Mouse (Mus musculus) CH12.LX (cell line): Measurements from ENCODE around the gene Gpat2. TPM values are rescaled to one million over a fixed set of nuclear protein-coding genes. Genes with fewer than 3 reads are reported as not detected.

Experiments used
- DNase-seq: peaks from one replicate; pipeline ENCODE4 v3.0.0-alpha.2; 2013; ENCODE audit errors: extremely low read depth
- H3K27ac ChIP-seq: 2 replicates; pipeline ENCODE4 v1.5.1; 2012; ENCODE audit warnings: low read depth, mild to moderate bottlenecking, control low read depth, moderate library complexity; ENCODE audit not compliant: insufficient read depth
- H3K27me3 ChIP-seq: replicated peaks from 2 replicates; pipeline ENCODE3; 2012; ENCODE audit warnings: inconsistent platforms
- H3K36me3 ChIP-seq, 2 experiments: replicated peaks in 1 of 2; 2 replicates each; pipeline versions ENCODE3 to v1.6.1; 2012; ENCODE audit warnings: inconsistent platforms in 1 of 2, low read length in 1 of 2, mild to moderate bottlenecking in 1 of 2, mixed read lengths in 1 of 2, moderate library complexity in 1 of 2; ENCODE audit not compliant: control insufficient read depth in 1 of 2, insufficient read depth in 1 of 2
- H3K4me1 ChIP-seq, 2 experiments: 2 replicates each; pipeline ENCODE4 v1.6.1; 2012; ENCODE audit warnings: inconsistent platforms in 1 of 2, moderate library complexity in 1 of 2; ENCODE audit not compliant: insufficient read depth in 2 of 2, control insufficient read depth in 1 of 2
- H3K4me2 ChIP-seq: 2 replicates; pipeline ENCODE4 v1.6.1; 2012; ENCODE audit warnings: low read depth, mild to moderate bottlenecking, control low read depth; ENCODE audit not compliant: poor library complexity, insufficient read depth, severe bottlenecking
- H3K4me3 ChIP-seq, 3 experiments: fragments of 150-350 bp in 1 of 3; sonication (generic) in 1 of 3; replicated peaks in 1 of 3; 2 replicates each; pipeline versions ENCODE3 to v1.5.1; 2011 to 2012; ENCODE audit warnings: low read depth in 2 of 3, low read length in 2 of 3, mild to moderate bottlenecking in 2 of 3, moderate library complexity in 2 of 3, control low read depth in 1 of 3, improper control_type of control experiment in 1 of 3, inconsistent platforms in 1 of 3, mixed read lengths in 1 of 3; ENCODE audit not compliant: poor library complexity in 1 of 3
- H3K79me2 ChIP-seq: replicated peaks from 2 replicates; pipeline ENCODE4 v1.6.1; 2012; ENCODE audit warnings: mild to moderate bottlenecking, moderate library complexity; ENCODE audit not compliant: control insufficient read depth, poor library complexity, insufficient read depth, severe bottlenecking; ENCODE audit errors: extremely low read depth
- H3K9ac ChIP-seq: 2 replicates; pipeline ENCODE4 v1.6.1; 2012; ENCODE audit warnings: low read depth, mild to moderate bottlenecking, control low read depth, moderate library complexity; ENCODE audit not compliant: insufficient read depth
- H3K9me3 ChIP-seq: replicated peaks from 2 replicates; pipeline ENCODE3; 2012; ENCODE audit warnings: low read length, inconsistent platforms, mixed read lengths
- E2F4 ChIP-seq: IDR thresholded peaks from 2 replicates; pipeline ENCODE4 v1.6.1; 2011; ENCODE audit warnings: low read depth, low read length, improper control_type of control experiment; ENCODE audit not compliant: insufficient replicate concordance
- EP300 ChIP-seq: IDR thresholded peaks from 2 replicates; pipeline ENCODE4 v1.6.1; 2011; ENCODE audit warnings: low read length, improper control_type of control experiment
- HCFC1 ChIP-seq: IDR thresholded peaks from 2 replicates; pipeline ENCODE4 v1.6.1; 2012; ENCODE audit warnings: low read depth, mild to moderate bottlenecking, inconsistent platforms, low read length, improper control_type of control experiment
- MAX ChIP-seq: IDR thresholded peaks from 2 replicates; pipeline ENCODE4 v1.6.1; 2011; ENCODE audit warnings: low read length, improper control_type of control experiment
- MXI1 ChIP-seq: IDR thresholded peaks from 2 replicates; pipeline ENCODE4 v1.6.1; 2011; ENCODE audit warnings: mild to moderate bottlenecking, low read depth, low read length, improper control_type of control experiment
- MYC ChIP-seq: IDR thresholded peaks from 2 replicates; pipeline ENCODE4 v1.6.1; 2011; ENCODE audit warnings: low read depth, mild to moderate bottlenecking, improper control_type of control experiment, low read length
- NRF1 ChIP-seq: IDR thresholded peaks from 2 replicates; pipeline ENCODE4 v1.6.1; 2014; ENCODE audit warnings: low read depth, mild to moderate bottlenecking, inconsistent platforms, low read length, improper control_type of control experiment, moderate library complexity
- PAX5 ChIP-seq: IDR thresholded peaks from 2 replicates; pipeline ENCODE4 v1.6.1; 2012; ENCODE audit warnings: low read length, inconsistent platforms, mixed read lengths
- POLR2A ChIP-seq: IDR thresholded peaks from 2 replicates; pipeline ENCODE4 v1.6.1; 2011; ENCODE audit warnings: low read depth, mild to moderate bottlenecking, improper control_type of control experiment, low read length
- POLR2AphosphoS2 ChIP-seq: IDR thresholded peaks from 2 replicates; pipeline ENCODE4 v1.6.1; 2011; ENCODE audit warnings: low read depth, low read length, improper control_type of control experiment
- RAD21 ChIP-seq: IDR thresholded peaks from 2 replicates; pipeline ENCODE4 v1.6.1; 2011; ENCODE audit warnings: low read depth, mild to moderate bottlenecking, low read length, improper control_type of control experiment, moderate library complexity
- RCOR1 ChIP-seq: conservative IDR thresholded peaks from 2 replicates; pipeline ENCODE4 v1.6.1; 2012; ENCODE audit warnings: low read depth, mild to moderate bottlenecking, inconsistent platforms, low read length, improper control_type of control experiment
- SIN3A ChIP-seq: IDR thresholded peaks from 2 replicates; pipeline ENCODE4 v1.6.1; 2012; ENCODE audit warnings: low read length, improper control_type of control experiment, inconsistent platforms
- USF1 ChIP-seq: IDR thresholded peaks from 2 replicates; pipeline ENCODE4 v1.6.1; 2014; ENCODE audit warnings: low read depth, mild to moderate bottlenecking, inconsistent platforms, low read length, improper control_type of control experiment
- USF2 ChIP-seq: conservative IDR thresholded peaks from 2 replicates; pipeline ENCODE4 v1.6.1; 2011; ENCODE audit warnings: low read depth, low read length, improper control_type of control experiment
- dilution Hi-C: fragments of 300-500 bp; cut with MboI; formaldehyde crosslinking; loops from 2 replicates; pipeline ENCODE4 v1.14.3; 2020; ENCODE audit warnings: low sequenced_read_pairs; ENCODE audit not compliant: extremely low pct_unique_long_range_greater_than_20kb, extremely low pct_ligation_motif_present
- in situ Hi-C: fragments of 300-500 bp; cut with MboI; formaldehyde crosslinking; loops from 3 replicates; pipeline ENCODE4 v1.14.3; 2019; ENCODE audit warnings: low sequenced_read_pairs, low pct_ligation_motif_present, low pct_unique_long_range_greater_than_20kb, mixed read lengths
- polyA plus RNA-seq: library from polyadenylated mRNA; unstranded; fragments of >175 nt; gene quantifications from 2 replicates; pipeline ENCODE4 v1.2.1, GENCODE M21; 2012; ENCODE audit warnings: low read depth; ENCODE audit not compliant: insufficient read length
- total RNA-seq, 2 experiments: library from RNA; depleted of rRNA; stranded (reverse); fragments of 300-350 nt in 1 of 2; fragments of >200 nt in 1 of 2; gene quantifications; 2 replicates each; pipeline ENCODE4 v1.2.3; 2012 to 2014

Gpat2 gene
- total and polyA plus RNA-seq, 3 experiments: 0.19 to 0.63 (median 0.21) TPM

DNA sequence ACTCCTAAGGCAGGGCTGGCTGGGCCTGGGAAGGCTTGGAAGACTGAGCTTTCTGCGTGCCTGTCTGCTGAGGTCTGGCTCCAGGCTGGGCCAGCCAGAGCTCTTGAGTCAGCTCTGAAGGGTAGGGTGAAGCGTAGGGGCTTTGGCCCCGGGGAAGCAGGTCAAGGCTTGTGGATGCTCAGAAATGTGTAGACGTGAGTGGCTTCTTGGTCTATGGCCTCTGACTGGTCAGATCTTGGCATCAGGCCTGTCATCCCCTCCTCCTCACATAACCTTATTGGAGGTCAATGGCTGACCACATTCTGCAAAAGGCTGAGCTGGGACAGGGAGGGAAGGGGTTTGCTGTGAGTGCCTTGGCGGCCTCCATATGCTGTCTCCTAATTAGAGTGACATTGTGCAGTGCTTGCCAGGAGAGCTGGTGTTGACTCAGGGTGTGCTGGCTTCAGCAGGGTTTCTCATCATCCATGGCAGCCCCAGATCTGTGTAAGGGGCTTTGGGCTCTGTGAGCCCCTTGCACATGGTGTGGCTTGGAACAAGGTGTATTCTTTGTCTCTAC, 30.3 kb upstream of the Gpat2 start:
- TF ChIP-seq USF2 (no peak), MYC (no peak), RCOR1 (no peak), POLR2AphosphoS2 (no peak), MXI1 (no peak), MAX (no peak), EP300 (no peak), E2F4 (no peak), HCFC1 (no peak), PAX5 (no peak)
- TF ChIP-seq, all 38 proteins: peak for 0
- no peak overlapping the region for H3K9ac ChIP-seq
- no peaks in the 10 kb centered on the region for H3K36me3 ChIP-seq
- no peak overlapping the region for H3K27ac ChIP-seq
- no peak overlapping the region for H3K4me2 ChIP-seq
- H3K9me3 ChIP-seq: no peaks in the 10 kb centered on the region
- dilution Hi-C loops: no loop called here
- DNase-seq: no peak
- no peaks in the 10 kb centered on the region for H3K27me3 ChIP-seq
- no peak overlapping the region for H3K4me3 ChIP-seq
- peaks cover 0 to 6% of the 10 kb centered on the region in 2 experiments; a peak in 1 of 4 replicates for H3K4me1 ChIP-seq
- H3K79me2 ChIP-seq: no peaks in the 10 kb centered on the region
- in situ Hi-C loops: no loop called here

DNA sequence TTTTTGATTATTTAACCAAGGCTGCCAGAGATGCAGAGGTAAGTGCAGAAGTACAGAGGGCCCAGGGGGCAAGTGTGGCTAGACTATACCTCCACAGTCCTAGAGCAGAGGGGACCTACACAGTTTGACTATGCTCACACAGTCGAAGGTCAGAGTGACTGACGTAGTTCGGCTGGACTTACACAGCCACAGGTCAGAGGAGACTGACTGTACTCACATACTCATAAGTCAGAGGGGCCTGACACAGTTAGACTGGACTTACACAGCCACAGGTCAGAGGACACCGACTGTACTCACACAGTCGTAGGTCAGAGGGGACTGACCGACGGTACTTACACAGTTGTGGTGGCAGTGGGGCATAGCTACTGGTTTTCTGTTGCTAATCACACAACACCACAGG, 26.3 kb upstream of the Gpat2 start:
- dilution Hi-C loops: no loop called here
- DNase-seq: no peak
- Histone ChIP-seq H3K4me1 (peaks cover 0 to 6% of the 10 kb centered on the region in 2 experiments; a peak in 1 of 4 replicates), H3K4me2 (no peak overlapping the region), H3K36me3 (no peaks in the 10 kb centered on the region), H3K4me3 (no peak overlapping the region), H3K27me3 (no peaks in the 10 kb centered on the region), H3K9me3 (no peaks in the 10 kb centered on the region), H3K79me2 (no peaks in the 10 kb centered on the region), H3K27ac (no peak overlapping the region), H3K9ac (no peak overlapping the region)
- no peak for TF ChIP-seq USF1
- no peak for TF ChIP-seq SIN3A
- TF ChIP-seq E2F4: no peak
- TF ChIP-seq POLR2A: no peak
- in situ Hi-C loops: no loop called here

DNA sequence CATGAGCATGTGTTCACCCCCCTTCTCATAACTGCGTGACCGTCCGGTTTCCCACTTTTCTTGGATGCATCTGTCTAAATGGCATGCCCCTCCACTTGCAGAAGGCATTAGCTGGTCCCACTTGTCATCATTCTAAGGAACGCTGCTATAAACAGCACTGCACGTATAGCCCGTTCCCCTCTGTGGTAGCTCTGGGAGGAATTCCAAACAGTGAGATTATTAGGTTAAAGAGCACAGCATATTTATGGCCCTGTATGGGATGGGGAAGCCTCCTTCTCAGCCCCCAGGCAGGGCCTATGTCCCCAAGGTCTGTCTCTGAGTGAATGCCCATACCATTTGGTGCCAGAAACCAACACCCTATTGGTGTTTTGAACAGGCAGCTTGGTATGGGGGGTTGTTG, 13.9 kb upstream of the Gpat2 start:
- peaks cover 7% of the 10 kb centered on the region for H3K27me3 ChIP-seq
- no peaks in the 10 kb centered on the region for H3K9me3 ChIP-seq
- no peaks in the 10 kb centered on the region for H3K79me2 ChIP-seq
- peaks cover 3 to 4% of the 10 kb centered on the region in 2 experiments; a peak in 3 of 4 replicates for H3K4me1 ChIP-seq
- in situ Hi-C loops: no loop called here
- H3K36me3 ChIP-seq: no peaks in the 10 kb centered on the region
- no peak overlapping the region for H3K9ac ChIP-seq
- no peak for TF ChIP-seq NRF1
- no peak for TF ChIP-seq RAD21
- dilution Hi-C loops: no loop called here
- DNase-seq: no peak
- no peak overlapping the region for H3K4me2 ChIP-seq
- H3K4me3 ChIP-seq: no peak overlapping the region
- no peak overlapping the region for H3K27ac ChIP-seq
